Mouse (Mus musculus) lung, postnatal 14 days (tissue): ENCODE data around the gene Ddx39b.

Experiments
- DNase-seq: peaks from one replicate; pipeline ENCODE4 v3.0.0; 2021

Gene Ddx39b

GRCm38 (mm10) chr17:35241305-35242014 is at the start of gene Ddx39b:
Gene Ddx39b (plus strand): TSS chr17:35241746.
- peak; percentile 95 for DNase-seq

GRCm38 (mm10) chr17:35192924-35193323 is 48.6 kb upstream of the Ddx39b start:
- DNase-seq = no peak

- DNase-seq = no peak
Observed at GRCm38 (mm10) chr17:35193881-35194843, 47.4 kb upstream of the Ddx39b start, which contains the start of gene Ltb. Gene Ltb (plus strand): TSS chr17:35194439.

- no peak for DNase-seq
Observed at GRCm38 (mm10) chr17:35194844-35195630, 46.5 kb upstream of the Ddx39b start.

- peak; percentile 90 for DNase-seq
Observed at GRCm38 (mm10) chr17:35195631-35196320, 45.8 kb upstream of the Ddx39b start.

GRCm38 (mm10) chr17:35196321-35196641 is 45.3 kb upstream of the Ddx39b start:
- DNase-seq = no peak

- DNase-seq = no peak
Observed at GRCm38 (mm10) chr17:35197126-35197525, 44.4 kb upstream of the Ddx39b start.

- no peak for DNase-seq
Observed at GRCm38 (mm10) chr17:35198029-35198428, 43.5 kb upstream of the Ddx39b start.

GRCm38 (mm10) chr17:35198946-35199345 is 42.6 kb upstream of the Ddx39b start:
- no peak for DNase-seq

GRCm38 (mm10) chr17:35200398-35200797 is 41.1 kb upstream of the Ddx39b start:
- DNase-seq = no peak

- DNase-seq = no peak
Observed at GRCm38 (mm10) chr17:35201128-35201527, 40.4 kb upstream of the Ddx39b start.

GRCm38 (mm10) chr17:35201787-35202186 is 39.8 kb upstream of the Ddx39b start, which contains the start of gene Tnf:
Gene Tnf (minus strand): TSS chr17:35202007.
- DNase-seq = no peak

GRCm38 (mm10) chr17:35202442-35202841 is 39.1 kb upstream of the Ddx39b start:
- no peak for DNase-seq

GRCm38 (mm10) chr17:35204494-35205379 is 36.8 kb upstream of the Ddx39b start, which contains the start of gene Lta:
Gene Lta (minus strand): TSS chr17:35205351.
- no peak for DNase-seq

- no peak for DNase-seq
Observed at GRCm38 (mm10) chr17:35205380-35205769, 36.2 kb upstream of the Ddx39b start.

GRCm38 (mm10) chr17:35209785-35210535 is 31.6 kb upstream of the Ddx39b start:
- no peak for DNase-seq

GRCm38 (mm10) chr17:35210593-35210992 is 31.0 kb upstream of the Ddx39b start:
- DNase-seq = no peak

- DNase-seq = no peak
Observed at GRCm38 (mm10) chr17:35213071-35213470, 28.5 kb upstream of the Ddx39b start.

- DNase-seq = peak; percentile 40
Observed at GRCm38 (mm10) chr17:35218516-35219193, 22.9 kb upstream of the Ddx39b start.

GRCm38 (mm10) chr17:35219601-35220041 is 21.9 kb upstream of the Ddx39b start:
- no peak for DNase-seq
